Mouse (Mus musculus): ENCODE data around the gene Nfe2. TPM values are rescaled to one million over a fixed set of nuclear protein-coding genes. Genes with fewer than 3 reads are reported as not detected.
"Not testable (repeated sequence)": the region's sequence is repeated elsewhere in the genome, so short reads cannot be mapped to it uniquely, and the experiment has no call there.

Nfe2 gene
- polyA plus RNA-seq, 1 experiment from 2014 or later, result 1.9 TPM

GRCm38 (mm10) chr15:103241071-103242018 lies 16.9 kb downstream of the Nfe2 start:
- Histone ChIP-seq H3K4me3 (ENCODE audit: low read depth, low read length) (peak overlapping the region; percentile 94), H3K27ac (ENCODE audit: low read depth) (peak overlapping the region; percentile 95), H3K4me2 (ENCODE audit: low read length) (peak overlapping the region; percentile 88), H3K4me1 (replicated peaks; ENCODE audit: control insufficient read depth, insufficient read depth, low read length) (peaks cover 23% of the 10 kb centered on the region), H3K36me3 (ENCODE audit: control insufficient read depth, insufficient read depth, low read length) (peaks cover 46% of the 10 kb centered on the region), H3K9ac (ENCODE audit: low read length) (peak overlapping the region; percentile 95)
- not testable (repeated sequence) for H3K9me3 ChIP-seq (ENCODE audit: control insufficient read depth, low read length); DNase-seq (ENCODE audit: low spot score); ATAC-seq (replicated peaks; ENCODE audit: low FRiP score, low TSS enrichment, low read depth); H3K27me3 ChIP-seq (replicated peaks; ENCODE audit: control insufficient read depth, insufficient read depth, low read length)
- WGBS, result 8% methylated on average over 12 of the region's 12 CpGs

DNA sequence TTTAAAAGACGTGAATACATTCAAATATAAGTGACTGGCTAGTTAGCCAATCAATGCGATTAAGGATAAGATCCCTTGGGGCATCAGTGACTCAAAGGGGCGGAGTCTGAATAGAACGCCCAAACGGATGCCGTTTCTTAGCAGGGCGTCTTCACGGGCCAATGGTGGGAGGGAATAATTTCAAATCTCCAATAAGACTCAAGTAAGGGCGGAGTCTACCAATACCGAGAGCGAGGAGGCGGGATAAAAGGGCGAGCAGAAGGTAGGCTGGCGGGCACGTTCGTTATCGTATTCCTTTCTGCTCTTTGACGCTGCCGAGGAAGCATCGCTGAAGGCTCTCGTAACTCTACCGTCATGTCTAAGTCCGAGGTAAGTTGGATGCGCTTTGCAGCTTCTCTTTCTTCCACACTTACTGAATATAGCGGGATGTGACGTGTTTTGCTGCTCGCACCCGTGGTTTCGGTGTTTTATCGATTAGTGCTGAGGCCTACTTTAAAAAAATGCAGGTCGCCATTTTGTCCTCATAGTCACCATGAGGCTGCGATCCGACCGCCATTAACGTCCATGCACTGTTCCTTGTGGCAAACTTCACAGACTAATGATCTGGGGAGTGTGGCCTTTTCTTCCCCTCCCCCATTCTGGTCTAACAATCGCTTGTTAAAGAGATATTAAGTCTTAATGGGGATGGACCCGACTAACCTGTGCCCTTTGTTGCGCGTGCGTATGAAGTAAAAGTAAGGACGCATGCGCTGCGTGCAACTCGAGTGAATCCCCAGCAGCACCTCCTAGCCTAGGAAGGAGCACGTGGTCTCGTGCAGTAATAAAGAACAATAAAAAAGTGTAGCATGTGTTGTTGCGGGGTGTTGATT lies 17.8 kb downstream of the Nfe2 start, which contains the start of gene Hnrnpa1:
Gene Hnrnpa1, plus strand, starts transcription at position 273 of the 869 bp plus-strand sequence.
- H3K4me2 ChIP-seq (ENCODE audit: low read length), result peak within 1 kb of the TSS; percentile 88
- no peaks in the 10 kb centered on the region for H3K27me3 ChIP-seq (replicated peaks; ENCODE audit: control insufficient read depth, insufficient read depth, low read length)
- H3K9me3 ChIP-seq (ENCODE audit: control insufficient read depth, low read length), result no peaks in the 10 kb centered on the region
- WGBS, result under 1% methylated on average over 47 of the region's 47 CpGs
- peak within 1 kb of the TSS; percentile 95 for H3K9ac ChIP-seq (ENCODE audit: low read length)
- peaks cover 37% of the 10 kb centered on the region for H3K36me3 ChIP-seq (ENCODE audit: control insufficient read depth, insufficient read depth, low read length)
- peak; percentile 89 for ATAC-seq (replicated peaks; ENCODE audit: low FRiP score, low TSS enrichment, low read depth)
- H3K4me3 ChIP-seq (ENCODE audit: low read depth, low read length), result peak within 1 kb of the TSS; percentile 94
- H3K27ac ChIP-seq (ENCODE audit: low read depth), result peak within 1 kb of the TSS; percentile 95
- DNase-seq (ENCODE audit: low spot score), result peak; percentile 96
- H3K4me1 ChIP-seq (replicated peaks; ENCODE audit: control insufficient read depth, insufficient read depth, low read length), result peaks cover 23% of the 10 kb centered on the region

- Histone ChIP-seq H3K4me1 (replicated peaks; ENCODE audit: control insufficient read depth, insufficient read depth, low read length) (peaks cover 21% of the 10 kb centered on the region), H3K4me2 (ENCODE audit: low read length) (peak within 1 kb of the TSS; percentile 88), H3K27ac (ENCODE audit: low read depth) (peak within 1 kb of the TSS; percentile 95), H3K27me3 (replicated peaks; ENCODE audit: control insufficient read depth, insufficient read depth, low read length) (no peaks in the 10 kb centered on the region), H3K9ac (ENCODE audit: low read length) (peak within 1 kb of the TSS; percentile 95), H3K9me3 (ENCODE audit: control insufficient read depth, low read length) (no peaks in the 10 kb centered on the region), H3K36me3 (ENCODE audit: control insufficient read depth, insufficient read depth, low read length) (peaks cover 37% of the 10 kb centered on the region), H3K4me3 (ENCODE audit: low read depth, low read length) (peak within 1 kb of the TSS; percentile 94)
- ATAC-seq (replicated peaks; ENCODE audit: low FRiP score, low TSS enrichment, low read depth), result peak; percentile 93
- WGBS, result under 1% methylated on average over 39 of the region's 39 CpGs
- peak; percentile 96 for DNase-seq (ENCODE audit: low spot score)
These were observed 18.5 kb downstream of the Nfe2 start, which contains the start of gene Cbx5 for GRCm38 (mm10) chr15:103239685-103240159. Cbx5 (minus strand) TSS chr15:103239816.

GRCm38 (mm10) chr15:103239130-103239684 lies 19.0 kb downstream of the Nfe2 start:
- peak overlapping the region; percentile 78 for H3K4me2 ChIP-seq (ENCODE audit: low read length)
- H3K9me3 ChIP-seq (ENCODE audit: control insufficient read depth, low read length), result no peaks in the 10 kb centered on the region
- peak; percentile 92 for ATAC-seq (replicated peaks; ENCODE audit: low FRiP score, low TSS enrichment, low read depth)
- peaks cover 21% of the 10 kb centered on the region for H3K4me1 ChIP-seq (replicated peaks; ENCODE audit: control insufficient read depth, insufficient read depth, low read length)
- DNase-seq (ENCODE audit: low spot score), result peak; percentile 90
- no peaks in the 10 kb centered on the region for H3K27me3 ChIP-seq (replicated peaks; ENCODE audit: control insufficient read depth, insufficient read depth, low read length)
- peaks cover 38% of the 10 kb centered on the region for H3K36me3 ChIP-seq (ENCODE audit: control insufficient read depth, insufficient read depth, low read length)
- peak overlapping the region; percentile 95 for H3K27ac ChIP-seq (ENCODE audit: low read depth)
- H3K9ac ChIP-seq (ENCODE audit: low read length), result peak overlapping the region; percentile 95
- 0% methylated on average over 25 of the region's 26 CpGs for WGBS
- peak overlapping the region; percentile 94 for H3K4me3 ChIP-seq (ENCODE audit: low read depth, low read length)

- Histone ChIP-seq H3K36me3 (ENCODE audit: control insufficient read depth, insufficient read depth, low read length) (peaks cover 20% of the 10 kb centered on the region), H3K27ac (ENCODE audit: low read depth) (no peak overlapping the region), H3K9ac (ENCODE audit: low read length) (no peak overlapping the region), H3K4me3 (ENCODE audit: low read depth, low read length) (no peak overlapping the region), H3K9me3 (ENCODE audit: control insufficient read depth, low read length) (no peaks in the 10 kb centered on the region), H3K4me2 (ENCODE audit: low read length) (no peak overlapping the region), H3K27me3 (replicated peaks; ENCODE audit: control insufficient read depth, insufficient read depth, low read length) (no peaks in the 10 kb centered on the region), H3K4me1 (replicated peaks; ENCODE audit: control insufficient read depth, insufficient read depth, low read length) (peaks cover 3% of the 10 kb centered on the region; the same call in 1 of the 2 replicates)
- no peak for DNase-seq (ENCODE audit: low spot score)
- ATAC-seq (replicated peaks; ENCODE audit: low FRiP score, low TSS enrichment, low read depth), result no peak
- WGBS, result 89% methylated on average over 7 of the region's 7 CpGs
These were observed 20.9 kb downstream of the Nfe2 start for GRCm38 (mm10) chr15:103237295-103237694.

- Histone ChIP-seq H3K27me3 (replicated peaks; ENCODE audit: control insufficient read depth, insufficient read depth, low read length) (no peaks in the 10 kb centered on the region), H3K36me3 (ENCODE audit: control insufficient read depth, insufficient read depth, low read length) (peaks cover 8% of the 10 kb centered on the region), H3K9ac (ENCODE audit: low read length) (no peak overlapping the region), H3K27ac (ENCODE audit: low read depth) (no peak overlapping the region), H3K4me2 (ENCODE audit: low read length) (no peak overlapping the region), H3K4me1 (replicated peaks; ENCODE audit: control insufficient read depth, insufficient read depth, low read length) (peaks cover 6% of the 10 kb centered on the region), H3K4me3 (ENCODE audit: low read depth, low read length) (no peak overlapping the region), H3K9me3 (ENCODE audit: control insufficient read depth, low read length) (no peaks in the 10 kb centered on the region)
- DNase-seq (ENCODE audit: low spot score) (no peak), ATAC-seq (replicated peaks; ENCODE audit: low FRiP score, low TSS enrichment, low read depth) (no peak)
- WGBS, result 71% methylated on average over 2 of the region's 2 CpGs
These were observed 25.1 kb downstream of the Nfe2 start for GRCm38 (mm10) chr15:103233119-103233518.

DNA sequence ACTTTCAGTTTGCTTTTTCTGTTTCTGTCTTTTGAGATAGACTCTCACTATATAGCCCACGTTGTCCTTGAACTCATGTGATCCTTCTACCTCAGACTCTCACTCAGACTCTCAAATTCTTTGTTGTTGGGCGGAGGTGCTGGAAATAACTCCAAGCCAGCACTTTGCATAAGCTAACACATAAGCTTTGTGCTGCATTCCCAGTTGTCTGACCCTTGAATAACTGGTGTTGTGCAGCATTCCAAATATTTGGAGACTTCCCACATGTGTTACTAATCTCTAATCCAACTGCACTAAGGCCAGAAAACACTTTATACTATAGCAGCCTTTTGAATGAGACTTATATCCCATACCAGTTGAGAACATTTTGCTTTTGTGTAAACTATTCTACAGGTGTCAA lies 29.3 kb downstream of the Nfe2 start:
- Histone ChIP-seq H3K36me3 (ENCODE audit: control insufficient read depth, insufficient read depth, low read length) (no peaks in the 10 kb centered on the region), H3K27ac (ENCODE audit: low read depth) (no peak overlapping the region), H3K4me1 (replicated peaks; ENCODE audit: control insufficient read depth, insufficient read depth, low read length) (peaks cover 6% of the 10 kb centered on the region), H3K9ac (ENCODE audit: low read length) (no peak overlapping the region), H3K9me3 (ENCODE audit: control insufficient read depth, low read length) (no peaks in the 10 kb centered on the region), H3K4me3 (ENCODE audit: low read depth, low read length) (no peak overlapping the region), H3K4me2 (ENCODE audit: low read length) (no peak overlapping the region), H3K27me3 (replicated peaks; ENCODE audit: control insufficient read depth, insufficient read depth, low read length) (no peaks in the 10 kb centered on the region)
- WGBS, result 68% methylated on average over 2 of the region's 2 CpGs
- DNase-seq (ENCODE audit: low spot score) (no peak), ATAC-seq (replicated peaks; ENCODE audit: low FRiP score, low TSS enrichment, low read depth) (no peak)

- no peak for DNase-seq (ENCODE audit: low spot score)
- Histone ChIP-seq H3K27ac (ENCODE audit: low read depth) (no peak overlapping the region), H3K4me2 (ENCODE audit: low read length) (no peak overlapping the region), H3K27me3 (replicated peaks; ENCODE audit: control insufficient read depth, insufficient read depth, low read length) (no peaks in the 10 kb centered on the region), H3K9ac (ENCODE audit: low read length) (no peak overlapping the region), H3K9me3 (ENCODE audit: control insufficient read depth, low read length) (no peaks in the 10 kb centered on the region), H3K36me3 (ENCODE audit: control insufficient read depth, insufficient read depth, low read length) (no peaks in the 10 kb centered on the region), H3K4me1 (replicated peaks; ENCODE audit: control insufficient read depth, insufficient read depth, low read length) (peaks cover 6% of the 10 kb centered on the region), H3K4me3 (ENCODE audit: low read depth, low read length) (no peak overlapping the region)
- no peak for ATAC-seq (replicated peaks; ENCODE audit: low FRiP score, low TSS enrichment, low read depth)
- 69% methylated on average over 2 of the region's 2 CpGs for WGBS
These were observed 30.6 kb downstream of the Nfe2 start for GRCm38 (mm10) chr15:103227572-103227971.

Measured in intestine, embryonic 14.5 days (tissue).